Mouse (Mus musculus) gastrocnemius, postnatal 25 days (tissue): ENCODE results near the gene Tns3. TPM values are rescaled to one million over a fixed set of nuclear protein-coding genes. Genes with fewer than 3 reads are reported as not detected.

Experiments used
- DNase-seq: peaks from one replicate; pipeline ENCODE4 v3.0.0; 2022
- long read RNA-seq, 2 experiments: library from polyadenylated mRNA; stranded (forward); transcript quantifications; one replicate each; pipeline ENCODE4 v2.0.0; 2021
- total RNA-seq, 2 experiments: library from RNA; stranded (reverse); gene quantifications; 1 replicate in 1 of 2; 2 replicates in 1 of 2; pipeline ENCODE4 v1.2.3; 2021

Gene Tns3
- 1 to 10 TPM; 6.6 to 7.1 TPM for total RNA-seq
- long read RNA-seq, experiment 1, partial matches to known transcripts: 0 of 2 reads
- long read RNA-seq, experiment 1, other reads (novel, unspliced or antisense): 2 of 2 reads
- long read RNA-seq, experiment 2, partial matches to known transcripts: 0 of 5 reads
- long read RNA-seq, experiment 2, other reads (novel, unspliced or antisense): 5 of 5 reads

GRCm38 (mm10) chr11:8664393-8664743 lies at the start of gene Tns3:
Tns3 (minus strand) TSS chr11:8664535.
- DNase-seq: peak; percentile 61

- DNase-seq: peak; percentile 18
Observed at GRCm38 (mm10) chr11:8706246-8707041, 42.1 kb upstream of the Tns3 start.

- no peak for DNase-seq
Observed at GRCm38 (mm10) chr11:8705156-8705555, 40.8 kb upstream of the Tns3 start.

- no peak for DNase-seq
Observed at GRCm38 (mm10) chr11:8703876-8704275, 39.5 kb upstream of the Tns3 start.

- DNase-seq: no peak
Observed at GRCm38 (mm10) chr11:8702532-8702886, 38.2 kb upstream of the Tns3 start.

GRCm38 (mm10) chr11:8701845-8702531 lies 37.7 kb upstream of the Tns3 start:
- DNase-seq: no peak

- no peak for DNase-seq
Observed at GRCm38 (mm10) chr11:8701400-8701799, 37.1 kb upstream of the Tns3 start.

- no peak for DNase-seq
Observed at GRCm38 (mm10) chr11:8700641-8701221, 36.4 kb upstream of the Tns3 start.

GRCm38 (mm10) chr11:8699777-8700176 lies 35.4 kb upstream of the Tns3 start:
- DNase-seq: no peak

- DNase-seq: no peak
Observed at GRCm38 (mm10) chr11:8697670-8698069, 33.3 kb upstream of the Tns3 start.

- no peak for DNase-seq
Observed at GRCm38 (mm10) chr11:8694096-8694495, 29.8 kb upstream of the Tns3 start.

GRCm38 (mm10) chr11:8692536-8693471 lies 28.5 kb upstream of the Tns3 start:
- DNase-seq: no peak

GRCm38 (mm10) chr11:8692162-8692535 lies 27.8 kb upstream of the Tns3 start:
- DNase-seq: no peak

- no peak for DNase-seq
Observed at GRCm38 (mm10) chr11:8691605-8692004, 27.3 kb upstream of the Tns3 start.

- no peak for DNase-seq
Observed at GRCm38 (mm10) chr11:8690633-8691032, 26.3 kb upstream of the Tns3 start.

GRCm38 (mm10) chr11:8689515-8689914 lies 25.2 kb upstream of the Tns3 start:
- DNase-seq: no peak

- DNase-seq: no peak
Observed at GRCm38 (mm10) chr11:8688907-8689306, 24.6 kb upstream of the Tns3 start.

- DNase-seq: no peak
Observed at GRCm38 (mm10) chr11:8686501-8686900, 22.2 kb upstream of the Tns3 start.

- DNase-seq: no peak
Observed at GRCm38 (mm10) chr11:8686061-8686460, 21.7 kb upstream of the Tns3 start.

GRCm38 (mm10) chr11:8685195-8685594 lies 20.9 kb upstream of the Tns3 start:
- no peak for DNase-seq

- no peak for DNase-seq
Observed at GRCm38 (mm10) chr11:8684262-8684661, 19.9 kb upstream of the Tns3 start.

- DNase-seq: no peak
Observed at GRCm38 (mm10) chr11:8681356-8681755, 17.0 kb upstream of the Tns3 start.
